Mouse (Mus musculus): Measurements from ENCODE around the gene Itga8.

The Itga8 gene

GRCm38 (mm10) chr2:12077266-12077891 is 224.3 kb downstream of the Itga8 start:
- DNase-seq = no peak

GRCm38 (mm10) chr2:12065669-12066399 is 235.9 kb downstream of the Itga8 start:
- no peak for DNase-seq

- no peak for DNase-seq
Observed at GRCm38 (mm10) chr2:12060034-12060723, 241.5 kb downstream of the Itga8 start.

All from thymus, postnatal 4 days (tissue).